ENCODE assay signal across 8 mouse cellular contexts in the genomic region with DNA sequence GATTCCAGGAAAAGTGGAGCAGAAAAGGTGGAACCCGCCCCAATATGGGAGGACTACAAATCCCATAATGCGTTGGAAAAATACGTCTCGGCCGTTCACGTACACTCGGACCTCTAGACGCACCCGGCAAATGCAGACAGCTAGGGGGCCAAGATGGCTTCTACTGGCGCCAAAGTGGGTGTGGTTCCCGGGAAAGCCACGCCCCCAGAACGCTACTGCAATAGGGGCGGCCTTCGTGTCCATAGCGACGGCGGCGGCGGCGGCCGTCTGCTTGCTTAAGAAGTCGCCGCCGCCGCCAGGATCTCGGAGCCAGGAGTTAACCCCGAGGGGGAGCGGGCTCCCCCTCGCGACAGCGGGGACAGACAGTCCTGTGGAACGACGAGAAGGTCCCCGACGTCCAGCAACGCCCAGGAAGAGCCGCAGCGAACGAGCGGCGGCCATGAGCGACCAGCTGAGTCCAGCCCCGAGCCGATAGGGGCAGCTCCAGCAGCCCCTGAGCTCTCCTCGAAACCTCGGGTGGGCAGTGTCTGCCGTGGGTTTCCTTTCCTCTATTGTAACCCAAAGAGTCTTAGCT. TPM values are rescaled to one million over a fixed set of nuclear protein-coding genes. Genes with fewer than 3 reads are reported as not detected.
DNase-seq lines count a peak whose midpoint lies in the region; ATAC-seq and TF ChIP-seq lines count a peak whose summit lies in the region.

Gene Ttll13 (plus strand): TSS at position 229 of the 574 bp plus-strand sequence.

- H3K36me3 ChIP-seq in CH12.LX (replicated peaks in 1 of 2; ENCODE audit: control insufficient read depth in 1 of 2, insufficient read depth in 1 of 2, low read length in 1 of 2): peaks cover 0 to 2% of the 10 kb centered on the region in 2 experiments
- H3K36me3 ChIP-seq in forebrain, embryonic 11.5 days (ENCODE audit: control insufficient read depth, insufficient read depth, low read length): no peaks in the 10 kb centered on the region
- no peaks in the 10 kb centered on the region for H3K36me3 ChIP-seq in heart, postnatal 0 days (replicated peaks; ENCODE audit: control insufficient read depth, insufficient read depth, low read length)
- no peaks in the 10 kb centered on the region for H3K36me3 ChIP-seq in liver, embryonic 16.5 days (ENCODE audit: control insufficient read depth, insufficient read depth)
- H3K36me3 ChIP-seq in neural tube, embryonic 13.5 days: peaks cover 2% of the 10 kb centered on the region; the same call in 1 of the 2 replicates
- H3K36me3 ChIP-seq in testis, adult 2 months (ENCODE audit: control insufficient read depth, insufficient read depth, low read length): no peaks in the 10 kb centered on the region; the same call in 1 of the 2 replicates

- peak within 1 kb of the TSS; percentile 49 for H3K9ac ChIP-seq in CH12.LX (ENCODE audit: insufficient read depth, low read depth)
- H3K9ac ChIP-seq in forebrain, embryonic 11.5 days (ENCODE audit: low read length): peak within 1 kb of the TSS; percentile 66
- peak within 1 kb of the TSS; percentile 65 for H3K9ac ChIP-seq in heart, postnatal 0 days (replicated peaks; ENCODE audit: low read depth, low read length)
- peak within 1 kb of the TSS; percentile 76 for H3K9ac ChIP-seq in liver, embryonic 16.5 days (ENCODE audit: low read depth, low read length)
- peak within 1 kb of the TSS; percentile 65 for H3K9ac ChIP-seq in neural tube, embryonic 13.5 days

- H3K79me2 ChIP-seq in CH12.LX (replicated peaks; ENCODE audit: control insufficient read depth, extremely low read depth, insufficient read depth, poor library complexity, severe bottlenecking): no peaks in the 10 kb centered on the region

- peak; percentile 97 for DNase-seq in CH12.LX (ENCODE audit: extremely low read depth)
- DNase-seq in c-Kit-positive CD71-positive TER-119-negative erythroid progenitor cells, embryonic 14.5 days (ENCODE audit: low read depth): peak; percentile 94
- peak; percentile 99 for DNase-seq in forebrain, embryonic 11.5 days (ENCODE audit: low spot score)
- DNase-seq in heart, postnatal 0 days (ENCODE audit: low spot score): peak; percentile 98
- DNase-seq in kidney, postnatal 4 days: peak; percentile 99

- H3K4me3 ChIP-seq in CH12.LX (replicated peaks in 1 of 3; ENCODE audit: low read depth in 2 of 3, low read length in 2 of 3, poor library complexity in 1 of 3): peak within 1 kb of the TSS; percentile 42 to 56 (median 56)
- H3K4me3 ChIP-seq in forebrain, embryonic 11.5 days (ENCODE audit: low read depth, low read length): peak within 1 kb of the TSS; percentile 49
- H3K4me3 ChIP-seq in heart, postnatal 0 days (ENCODE audit: low read depth, low read length): peak within 1 kb of the TSS; percentile 70
- H3K4me3 ChIP-seq in liver, embryonic 16.5 days (ENCODE audit: low read depth, low read length): peak within 1 kb of the TSS; percentile 76
- H3K4me3 ChIP-seq in neural tube, embryonic 13.5 days: peak within 1 kb of the TSS; percentile 47
- peak within 1 kb of the TSS; percentile 93 for H3K4me3 ChIP-seq in testis, adult 2 months (ENCODE audit: control insufficient read depth, low read depth, low read length)

- H3K4me1 ChIP-seq in CH12.LX (ENCODE audit: control insufficient read depth in 1 of 2, insufficient read depth in 2 of 2): peaks cover 0 to 6% of the 10 kb centered on the region in 2 experiments; a peak in 1 of 4 replicates
- H3K4me1 ChIP-seq in forebrain, embryonic 11.5 days (replicated peaks; ENCODE audit: control insufficient read depth, insufficient read depth, low read length): no peaks in the 10 kb centered on the region; the same call in 1 of the 2 replicates
- H3K4me1 ChIP-seq in heart, postnatal 0 days (ENCODE audit: control insufficient read depth, insufficient read depth): 0 out of 2 replicates have a peak, but pooled peaks cover 3% of the 10 kb centered on the region
- H3K4me1 ChIP-seq in liver, embryonic 16.5 days (ENCODE audit: control insufficient read depth, low read depth, low read length): peaks cover 7% of the 10 kb centered on the region
- peaks cover 5% of the 10 kb centered on the region; the same call in 1 of the 2 replicates for H3K4me1 ChIP-seq in neural tube, embryonic 13.5 days (replicated peaks)
- no peaks in the 10 kb centered on the region; the same call in 1 of the 2 replicates for H3K4me1 ChIP-seq in testis, adult 2 months (ENCODE audit: control insufficient read depth, insufficient read depth, low read length)

- H3K27me3 ChIP-seq in CH12.LX (replicated peaks): peaks cover 9% of the 10 kb centered on the region
- H3K27me3 ChIP-seq in forebrain, embryonic 11.5 days (ENCODE audit: control insufficient read depth, insufficient read depth, low read length): no peaks in the 10 kb centered on the region
- H3K27me3 ChIP-seq in heart, postnatal 0 days (ENCODE audit: control insufficient read depth, insufficient read depth, low read length): no peaks in the 10 kb centered on the region
- no peaks in the 10 kb centered on the region for H3K27me3 ChIP-seq in liver, embryonic 16.5 days (ENCODE audit: control insufficient read depth, insufficient read depth, low read depth, low read length)
- H3K27me3 ChIP-seq in neural tube, embryonic 13.5 days: 0 out of 2 replicates have a peak, but pooled peaks cover 6% of the 10 kb centered on the region
- H3K27me3 ChIP-seq in testis, adult 2 months (ENCODE audit: control insufficient read depth, insufficient read depth, low read length): no peaks in the 10 kb centered on the region

- H3K9me3 ChIP-seq in CH12.LX (replicated peaks; ENCODE audit: low read length): peaks cover 4% of the 10 kb centered on the region
- H3K9me3 ChIP-seq in forebrain, embryonic 11.5 days (ENCODE audit: control insufficient read depth, low read length): no peaks in the 10 kb centered on the region
- no peaks in the 10 kb centered on the region for H3K9me3 ChIP-seq in heart, postnatal 0 days (replicated peaks; ENCODE audit: control insufficient read depth, low read length)
- no peaks in the 10 kb centered on the region for H3K9me3 ChIP-seq in liver, embryonic 16.5 days (replicated peaks; ENCODE audit: control insufficient read depth, low read length)
- H3K9me3 ChIP-seq in neural tube, embryonic 13.5 days: no peaks in the 10 kb centered on the region

- in situ Hi-C loops in CH12.LX (cut with MboI; ENCODE audit: low pct_ligation_motif_present, low pct_unique_long_range_greater_than_20kb, low sequenced_read_pairs): no loop called here

- H3K4me2 ChIP-seq in CH12.LX (ENCODE audit: insufficient read depth, low read depth, poor library complexity, severe bottlenecking): peak within 1 kb of the TSS; percentile 68
- peak within 1 kb of the TSS; percentile 58 for H3K4me2 ChIP-seq in forebrain, embryonic 11.5 days (ENCODE audit: low read depth, low read length, severe bottlenecking)
- peak within 1 kb of the TSS; percentile 68 for H3K4me2 ChIP-seq in heart, postnatal 0 days (ENCODE audit: low read depth, low read length)
- peak within 1 kb of the TSS; percentile 77 for H3K4me2 ChIP-seq in liver, embryonic 16.5 days (ENCODE audit: low read depth, low read length)
- peak within 1 kb of the TSS; percentile 57 for H3K4me2 ChIP-seq in neural tube, embryonic 13.5 days

- peak; percentile 97 for ATAC-seq in forebrain, embryonic 11.5 days (replicated peaks; ENCODE audit: low FRiP score)
- ATAC-seq in heart, postnatal 0 days (ENCODE audit: insufficient read depth, low read depth): peak; percentile 99
- ATAC-seq in liver, embryonic 16.5 days (ENCODE audit: low read depth): peak; percentile 98
- ATAC-seq in neural tube, embryonic 13.5 days (ENCODE audit: low read depth): peak; percentile 98

- no peak for TF ChIP-seq EP300 in CH12.LX (IDR thresholded peaks at IDR 0.05; ENCODE audit: low read length)
- TF ChIP-seq EP300 in heart, postnatal 0 days (IDR thresholded peaks at IDR 0.05; ENCODE audit: low read depth): peak; percentile 49; the same call in 1 of the 2 replicates

- no peak within 1 kb of the TSS for H3K27ac ChIP-seq in CH12.LX (ENCODE audit: insufficient read depth, low read depth)
- peak within 1 kb of the TSS; percentile 57; the same call in 1 of the 2 replicates for H3K27ac ChIP-seq in forebrain, embryonic 11.5 days (ENCODE audit: low read depth, low read length)
- peak within 1 kb of the TSS; percentile 74 for H3K27ac ChIP-seq in heart, postnatal 0 days (ENCODE audit: low read depth)
- peak within 1 kb of the TSS; percentile 71 for H3K27ac ChIP-seq in liver, embryonic 16.5 days (ENCODE audit: low read length)
- peak within 1 kb of the TSS; percentile 88 for H3K27ac ChIP-seq in neural tube, embryonic 13.5 days (replicated peaks)
- H3K27ac ChIP-seq in testis, adult 2 months (ENCODE audit: control insufficient read depth, insufficient read depth, low read depth, low read length): peak within 1 kb of the TSS; percentile 91

- WGBS in forebrain, embryonic 11.5 days: under 1% methylated on average over 48 of the region's 48 CpGs
- WGBS in heart, postnatal 0 days: under 1% methylated on average over 48 of the region's 48 CpGs
- under 1% methylated on average over 48 of the region's 48 CpGs for WGBS in liver, embryonic 16.5 days (ENCODE audit: insufficient replicate concordance)
- WGBS in neural tube, embryonic 13.5 days: under 1% methylated on average over 48 of the region's 48 CpGs

- peak; percentile 30 for TF ChIP-seq RAD21 in CH12.LX (IDR thresholded peaks at IDR 0.05; ENCODE audit: low read depth, low read length)

- dilution Hi-C loops in CH12.LX (cut with MboI; ENCODE audit: extremely low pct_ligation_motif_present, extremely low pct_unique_long_range_greater_than_20kb, low sequenced_read_pairs): no loop called here

- TF ChIP-seq POLR2A in CH12.LX (IDR thresholded peaks at IDR 0.05; ENCODE audit: low read depth, low read length): peak; percentile 47
- peak; percentile 64 for TF ChIP-seq POLR2A in testis, adult 2 months (IDR thresholded peaks at IDR 0.05; ENCODE audit: control insufficient read depth, low read depth, low read length)

- TF ChIP-seq CTCF in CH12.LX (conservative IDR thresholded peaks at IDR 0.05 in 1 of 2, IDR thresholded peaks at IDR 0.05 in 1 of 2; ENCODE audit: low read depth in 2 of 2, low read length in 2 of 2): peak in 1 of 2 experiments; percentile 56; a peak in 2 of 4 replicates
- peak; percentile 52 for TF ChIP-seq CTCF in heart, postnatal 0 days (IDR thresholded peaks at IDR 0.05; ENCODE audit: low read depth)
- TF ChIP-seq CTCF in testis, adult 2 months (IDR thresholded peaks at IDR 0.05; ENCODE audit: control insufficient read depth, insufficient read depth, insufficient replicate concordance, low read depth, low read length): peak; percentile 14; the same call in 1 of the 2 replicates

RNA-seq across cellular contexts. Expression of gene Ttll13, which starts in this region (rescaled TPM):
- total RNA-seq in CH12.LX (2012; rRNA removed) (0.59 TPM in 2 replicates), CH12.LX (2014; rRNA removed) (not detected in 2 replicates)
- polyA plus RNA-seq in CH12.LX (2012; ENCODE audit: insufficient read length, low read depth): 0.55 TPM in 1 of 2 replicates, not detected in the other
- 1.2 and 1.5 TPM in 2 replicates for polyA plus RNA-seq in forebrain, embryonic 11.5 days (2014; fragmentation: Nextera tagmentation; extraction: Ambion mirVana)
- total RNA-seq in heart, postnatal 0 days (2014; rRNA removed; ENCODE audit: low replicate concordance): 0.35 TPM in 1 of 2 replicates, not detected in the other
- polyA plus RNA-seq in heart, postnatal 0 days (2015; fragmentation: Nextera tagmentation; extraction: Ambion mirVana): 0.51 and 0.98 TPM in 2 replicates
- polyA plus RNA-seq in liver, embryonic 16.5 days (2015; fragmentation: Nextera tagmentation; extraction: Ambion mirVana): 0.16 and 0.42 TPM in 2 replicates
- 1.6 and 2.8 TPM in 2 replicates for polyA plus RNA-seq in neural tube, embryonic 13.5 days (2015; fragmentation: Nextera tagmentation; extraction: Ambion mirVana)
- 361 and 376 TPM in 2 replicates for polyA plus RNA-seq in testis, adult 2 months (2012; rRNA removed)

Comparison
In these comparisons a context has a peak if more than half of its experiments do, and no peak if none do; other contexts are left out.
1. RNA of gene Ttll13 (polyA plus RNA-seq): 361 to 376 TPM in testis, adult 2 months; 1.6 to 2.8 TPM in neural tube, embryonic 13.5 days, 1.2 to 1.5 TPM in forebrain, embryonic 11.5 days, 0.51 to 0.98 TPM in heart, postnatal 0 days, 0.16 to 0.42 TPM in liver, embryonic 16.5 days and 0.55 TPM in CH12.LX; every median in the first group is over 10 times any median in the second.
2. Peak in DNase-seq, H3K4me3 ChIP-seq, H3K9ac ChIP-seq and H3K4me2 ChIP-seq in CH12.LX; RNA of the gene not detected or under 1 TPM.
3. Peak in DNase-seq, ATAC-seq, H3K4me3 ChIP-seq, H3K27ac ChIP-seq, H3K9ac ChIP-seq and H3K4me2 ChIP-seq in heart, postnatal 0 days; RNA of the gene not detected or under 1 TPM.
4. Peak in ATAC-seq, H3K4me3 ChIP-seq, H3K27ac ChIP-seq, H3K9ac ChIP-seq and H3K4me2 ChIP-seq in liver, embryonic 16.5 days; RNA of the gene not detected or under 1 TPM.
5. Peak in every context shown above with its lines, with median percentiles within 50 percentile points of each other: DNase-seq, H3K4me2 ChIP-seq, H3K4me3 ChIP-seq, H3K9ac ChIP-seq and ATAC-seq.